Mouse (Mus musculus) liver, adult 2 months (tissue): Measurements from ENCODE around the gene Heph. TPM values are rescaled to one million over a fixed set of nuclear protein-coding genes. Genes with fewer than 3 reads are reported as not detected.

Experiments used
- DNase-seq: peaks from one replicate; pipeline ENCODE4 v3.0.0-alpha.2; 2011; ENCODE audit warnings: low read depth, low spot score; ENCODE audit errors: extremely low read depth
- H3K27ac ChIP-seq: fragments of 200-500 bp; replicated peaks from 2 replicates; pipeline ENCODE4 v1.5.1; 2012; ENCODE audit warnings: low read depth, mild to moderate bottlenecking, control low read depth, inconsistent platforms, low read length; ENCODE audit not compliant: insufficient read depth
- H3K27me3 ChIP-seq: fragments of 200-500 bp; 2 replicates; pipeline ENCODE4 v1.6.1; 2012; ENCODE audit warnings: mild to moderate bottlenecking, moderate library complexity, low read length, inconsistent platforms; ENCODE audit not compliant: control insufficient read depth, insufficient read depth
- H3K36me3 ChIP-seq: fragments of 200-500 bp; 2 replicates; pipeline ENCODE4 v1.6.1; 2012; ENCODE audit warnings: low read length, inconsistent platforms; ENCODE audit not compliant: control insufficient read depth, insufficient read depth
- H3K4me1 ChIP-seq: fragments of 200-500 bp; 2 replicates; pipeline ENCODE4 v1.6.1; 2011; ENCODE audit warnings: low read length; ENCODE audit not compliant: control insufficient read depth, insufficient read depth
- H3K4me3 ChIP-seq: fragments of 200-500 bp; 2 replicates; pipeline ENCODE4 v1.5.1; 2011; ENCODE audit warnings: low read depth, mild to moderate bottlenecking, control low read depth, low read length, moderate library complexity; ENCODE audit not compliant: insufficient read depth
- H3K79me2 ChIP-seq: fragments of 200-500 bp; 2 replicates; pipeline ENCODE4 v1.6.1; 2012; ENCODE audit warnings: inconsistent platforms, mild to moderate bottlenecking, low read length, moderate library complexity; ENCODE audit not compliant: control insufficient read depth, insufficient read depth
- H3K9ac ChIP-seq: fragments of 200-500 bp; 2 replicates; pipeline ENCODE4 v1.6.1; 2012; ENCODE audit warnings: low read depth, mild to moderate bottlenecking, control low read depth, inconsistent platforms, low read length
- CTCF ChIP-seq: fragments of 200-500 bp; IDR thresholded peaks from 2 replicates; pipeline ENCODE4 v1.5.1; 2011; ENCODE audit warnings: low read depth, low read length, control low read depth
- POLR2A ChIP-seq: fragments of 200-500 bp; IDR thresholded peaks from 2 replicates; pipeline ENCODE4 v1.6.1; 2011; ENCODE audit warnings: low read length, control low read depth; ENCODE audit not compliant: insufficient read depth; ENCODE audit errors: extremely low read depth
- WGBS: fragments of 180-500 bp; shearing (Covaris S2); methylation state at CpG from one replicate; pipeline ENCODE4 v1.1.7; 2018; 5-methylcytosine and 5-hydroxymethylcytosine counted together
- polyA plus RNA-seq: library from polyadenylated mRNA; depleted of rRNA; stranded (reverse); fragments of >200 nt; gene quantifications from 2 replicates; pipeline ENCODE4 v1.2.3, GENCODE M21; 2012; rRNA removed
- total RNA-seq: library from RNA; depleted of rRNA; stranded (reverse); fragments of >200 nt; gene quantifications from 2 replicates; pipeline ENCODE4 v1.2.3, GENCODE M21; 2014; rRNA removed

Heph gene
- total and polyA plus RNA-seq, 2 experiments = 0.51 to 1.9 TPM

DNA sequence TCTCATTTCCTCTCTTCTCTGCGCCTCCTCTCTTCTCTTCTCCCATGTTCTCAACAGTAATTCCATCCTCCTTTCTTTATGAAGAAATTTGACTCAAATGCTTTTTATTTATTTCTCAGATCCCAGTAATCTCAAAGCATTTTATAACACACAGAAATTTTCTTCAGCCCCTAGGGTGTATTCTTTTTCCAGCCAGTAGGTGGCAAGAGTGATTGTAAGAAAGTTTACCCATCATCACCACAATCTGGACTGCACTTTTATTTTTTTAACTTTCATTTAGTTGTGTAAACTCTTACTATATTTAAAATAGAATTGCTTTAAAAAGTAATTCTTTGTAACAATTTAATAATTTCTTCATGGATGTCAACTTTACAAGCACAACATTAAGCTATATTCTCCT is 46.4 kb downstream of the Heph start:
- H3K4me3 ChIP-seq = no peak overlapping the region
- WGBS = 50% methylated on average over 1 of the region's 1 CpGs
- H3K4me1 ChIP-seq = no peaks in the 10 kb centered on the region
- no peak overlapping the region for H3K27ac ChIP-seq
- H3K27me3 ChIP-seq = no peaks in the 10 kb centered on the region
- TF ChIP-seq CTCF (no peak), POLR2A (no peak)
- H3K9ac ChIP-seq = no peak overlapping the region
- DNase-seq = no peak
- H3K79me2 ChIP-seq = no peaks in the 10 kb centered on the region
- H3K36me3 ChIP-seq = no peaks in the 10 kb centered on the region

Other genes starting within 250 kb of the Heph start
- gene Vsig4, start 161.9 kb upstream of the Heph start, total RNA-seq = 43.0 and 55.4 TPM in 2 replicates
- gene Vsig4, start 161.9 kb upstream of the Heph start, polyA plus RNA-seq = 5.3 and 7.5 TPM in 2 replicates
- not detected in 2 replicates for gene Hsf3, start 935 bp downstream of the Heph start, total RNA-seq
- gene Hsf3, start 935 bp downstream of the Heph start, polyA plus RNA-seq = not detected in 2 replicates